Mouse (Mus musculus) intestine, embryonic 15.5 days (tissue): ENCODE data around the gene Phlda1. TPM values are rescaled to one million over a fixed set of nuclear protein-coding genes. Genes with fewer than 3 reads are reported as not detected.
A peak's percentile ranks its signal among the peaks of the same experiment; 100 is the strongest.
"Not testable (repeated sequence)": the region's sequence is repeated elsewhere in the genome, so short reads cannot be mapped to it uniquely, and the experiment has no call there.

ENCODE experiments used
- ATAC-seq: fragments of 200-750 bp; cut with Nextera tagmentation; 2 replicates; pipeline ENCODE4 v1.8.0; 2017; ENCODE audit warnings: moderate TSS enrichment, moderate library complexity
- H3K27ac ChIP-seq: fragments of 300-500 bp; sonication (generic); 2 replicates; pipeline ENCODE4 v1.5.1; 2015; ENCODE audit warnings: mild to moderate bottlenecking, inconsistent platforms
- H3K27me3 ChIP-seq: fragments of 300-500 bp; sonication (generic); replicated peaks from 2 replicates; pipeline ENCODE4 v1.6.1; 2015; ENCODE audit warnings: inconsistent platforms
- H3K36me3 ChIP-seq: fragments of 300-500 bp; sonication (generic); 2 replicates; pipeline ENCODE4 v1.6.1; 2015; ENCODE audit warnings: inconsistent platforms
- H3K4me1 ChIP-seq: fragments of 300-500 bp; sonication (generic); replicated peaks from 2 replicates; pipeline ENCODE4 v1.6.1; 2015; ENCODE audit warnings: inconsistent platforms
- H3K4me2 ChIP-seq: fragments of 300-500 bp; sonication (generic); replicated peaks from 2 replicates; pipeline ENCODE4 v1.6.1; 2015; ENCODE audit warnings: mild to moderate bottlenecking, inconsistent platforms
- H3K4me3 ChIP-seq: fragments of 300-500 bp; sonication (generic); replicated peaks from 2 replicates; pipeline ENCODE4 v1.5.1; 2015; ENCODE audit warnings: inconsistent platforms
- H3K9ac ChIP-seq: fragments of 300-500 bp; sonication (generic); 2 replicates; pipeline ENCODE4 v1.6.1; 2015; ENCODE audit warnings: inconsistent platforms
- H3K9me3 ChIP-seq: fragments of 300-500 bp; sonication (generic); 2 replicates; pipeline ENCODE4 v1.6.1; 2016; ENCODE audit warnings: inconsistent platforms
- WGBS: fragments of 180-500 bp; shearing (Covaris S2); methylation state at CpG from one replicate; pipeline ENCODE4 v1.1.7; 2015; 5-methylcytosine and 5-hydroxymethylcytosine counted together
- polyA plus RNA-seq: library from polyadenylated mRNA; unstranded; fragments of >200 nt; fragmentation: Nextera tagmentation; extraction: Ambion mirVana; gene quantifications from 2 replicates; pipeline ENCODE4 v1.2.1, GENCODE M21; 2015

Phlda1 gene
- polyA plus RNA-seq, 1 experiment from 2014 or later: 43.2 TPM

- peaks cover 4% of the 10 kb centered on the region; the same call in 1 of the 2 replicates for H3K4me1 ChIP-seq
- H3K4me2 ChIP-seq: no peak overlapping the region
- no peak overlapping the region for H3K4me3 ChIP-seq
- no peaks in the 10 kb centered on the region for H3K27me3 ChIP-seq
- H3K9ac ChIP-seq: no peak overlapping the region
- H3K36me3 ChIP-seq: 0 out of 2 replicates have a peak, but pooled peaks cover 2% of the 10 kb centered on the region
- WGBS: 82% methylated on average over 6 of the region's 6 CpGs
- ATAC-seq: no peak
- no peaks in the 10 kb centered on the region for H3K9me3 ChIP-seq
- no peak overlapping the region for H3K27ac ChIP-seq
Measured at GRCm38 (mm10) chr10:111476989-111477510, 29.0 kb upstream of the Phlda1 start.

DNA sequence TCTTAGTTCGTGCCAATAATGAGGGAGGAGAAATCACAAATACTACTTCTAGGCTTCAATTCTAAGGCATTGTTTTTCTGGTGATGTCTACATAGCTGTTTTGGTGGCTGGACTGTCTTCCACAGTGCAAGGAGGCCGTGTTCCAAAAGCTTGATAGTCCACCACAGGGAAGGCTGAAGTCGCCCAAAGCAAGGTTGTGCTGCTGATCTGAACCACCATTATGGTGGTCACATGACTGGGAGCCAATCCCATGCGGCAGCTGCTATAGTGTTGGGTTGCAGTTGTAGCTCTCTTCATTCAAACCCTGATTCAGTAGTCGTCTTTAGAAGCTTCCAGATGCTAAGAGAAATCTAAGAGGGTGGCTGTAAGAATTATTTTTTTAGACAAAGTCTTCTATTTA lies 26.5 kb upstream of the Phlda1 start:
- Histone ChIP-seq H3K36me3 (0 out of 2 replicates have a peak, but pooled peaks cover 2% of the 10 kb centered on the region), H3K4me3 (no peak overlapping the region), H3K4me1 (0 out of 2 replicates have a peak, but pooled peaks cover 4% of the 10 kb centered on the region), H3K9ac (no peak overlapping the region), H3K27ac (no peak overlapping the region), H3K27me3 (no peaks in the 10 kb centered on the region), H3K4me2 (no peak overlapping the region), H3K9me3 (no peaks in the 10 kb centered on the region)
- 83% methylated on average over 5 of the region's 5 CpGs for WGBS
- ATAC-seq: no peak

DNA sequence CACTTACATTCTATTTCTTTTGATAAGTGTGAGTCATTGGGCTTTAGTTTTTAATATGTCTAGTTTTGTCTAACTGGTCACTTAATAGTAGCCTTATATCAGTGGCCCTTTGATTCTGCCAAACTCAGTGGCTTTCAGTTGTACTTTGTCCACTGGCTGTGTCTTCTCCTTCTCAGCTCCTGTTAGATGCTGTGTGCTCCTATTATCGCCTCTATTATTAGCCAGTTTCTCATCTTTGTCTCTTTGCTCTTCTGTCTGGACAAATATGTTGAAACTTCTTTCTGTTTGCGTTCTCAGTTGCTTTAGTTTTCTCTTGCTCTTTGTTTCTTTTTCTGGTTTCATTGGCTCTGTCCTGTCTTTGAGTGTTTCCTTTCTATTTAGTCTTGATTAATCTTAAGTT lies 23.4 kb upstream of the Phlda1 start:
- ATAC-seq: no peak
- H3K4me2 ChIP-seq: no peak overlapping the region
- no peaks in the 10 kb centered on the region for H3K9me3 ChIP-seq
- no peaks in the 10 kb centered on the region for H3K4me1 ChIP-seq
- no peaks in the 10 kb centered on the region for H3K27me3 ChIP-seq
- 86% methylated on average over 2 of the region's 2 CpGs for WGBS
- 0 out of 2 replicates have a peak, but pooled peaks cover 2% of the 10 kb centered on the region for H3K36me3 ChIP-seq
- no peak overlapping the region for H3K4me3 ChIP-seq
- no peak overlapping the region for H3K27ac ChIP-seq
- no peak overlapping the region for H3K9ac ChIP-seq

- H3K4me2 ChIP-seq: no peak overlapping the region
- H3K27me3 ChIP-seq: no peaks in the 10 kb centered on the region
- peaks cover 7% of the 10 kb centered on the region; the same call in 1 of the 2 replicates for H3K36me3 ChIP-seq
- no peaks in the 10 kb centered on the region for H3K4me1 ChIP-seq
- no peak overlapping the region for H3K27ac ChIP-seq
- no peak overlapping the region for H3K4me3 ChIP-seq
- H3K9ac ChIP-seq: no peak overlapping the region
- peak; percentile 70 for ATAC-seq
- WGBS: 52% methylated on average over 5 of the region's 5 CpGs
- H3K9me3 ChIP-seq: no peaks in the 10 kb centered on the region
Measured at GRCm38 (mm10) chr10:111484079-111484478, 22.0 kb upstream of the Phlda1 start.

DNA sequence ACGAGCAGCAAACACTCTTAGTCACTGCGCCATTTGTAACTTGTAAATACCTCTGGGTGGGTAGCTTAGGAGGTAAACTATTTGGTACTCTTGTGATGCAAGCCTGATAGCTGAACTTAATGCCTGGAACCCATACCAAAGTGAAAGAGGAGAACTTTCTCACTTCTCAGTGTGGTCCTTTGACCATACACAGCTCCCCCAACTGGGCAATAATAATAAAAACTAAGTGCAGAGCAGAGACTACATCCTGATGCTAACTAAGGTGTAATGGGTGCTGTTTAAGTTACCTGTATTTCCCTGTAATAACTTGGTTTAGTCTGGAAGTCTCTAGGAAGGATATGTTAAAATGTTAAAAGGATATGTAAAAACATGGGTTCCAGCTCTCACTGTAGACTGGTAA lies 17.3 kb upstream of the Phlda1 start:
- no peak overlapping the region for H3K27ac ChIP-seq
- H3K9me3 ChIP-seq: no peaks in the 10 kb centered on the region
- ATAC-seq: no peak
- no peak overlapping the region for H3K9ac ChIP-seq
- no peak overlapping the region for H3K4me2 ChIP-seq
- 92% methylated on average over 2 of the region's 2 CpGs for WGBS
- no peaks in the 10 kb centered on the region for H3K27me3 ChIP-seq
- H3K36me3 ChIP-seq: peaks cover 10% of the 10 kb centered on the region
- no peak overlapping the region for H3K4me3 ChIP-seq
- H3K4me1 ChIP-seq: no peaks in the 10 kb centered on the region

DNA sequence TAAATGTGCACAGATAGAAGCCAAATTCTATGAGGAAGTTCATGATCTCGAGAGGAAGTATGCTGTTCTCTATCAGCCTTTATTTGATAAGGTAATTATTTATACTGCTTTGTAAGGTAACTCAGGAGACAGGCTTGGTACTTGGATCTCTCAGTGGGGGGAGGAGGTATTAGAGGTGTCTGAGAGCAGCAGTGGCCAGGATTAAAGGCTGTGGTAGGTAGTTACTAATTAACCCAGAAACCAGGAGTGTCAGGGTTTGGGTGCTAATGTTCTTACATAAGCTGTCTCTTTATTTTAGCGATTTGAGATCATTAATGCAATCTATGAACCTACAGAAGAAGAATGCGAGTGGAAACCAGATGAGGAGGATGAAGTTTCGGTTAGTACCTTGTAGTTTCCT lies 16.0 kb upstream of the Phlda1 start:
- H3K9me3 ChIP-seq, H3K4me2 ChIP-seq, H3K9ac ChIP-seq, H3K27me3 ChIP-seq, H3K4me3 ChIP-seq, H3K4me1 ChIP-seq, H3K27ac ChIP-seq: not testable (repeated sequence)
- WGBS: 74% methylated on average over 4 of the region's 4 CpGs
- H3K36me3 ChIP-seq: peaks cover 12% of the 10 kb centered on the region
- peak; percentile 84 for ATAC-seq

- no peak overlapping the region for H3K27ac ChIP-seq
- H3K27me3 ChIP-seq: no peaks in the 10 kb centered on the region
- H3K4me2 ChIP-seq: no peak overlapping the region
- H3K36me3 ChIP-seq: peaks cover 16% of the 10 kb centered on the region
- ATAC-seq: no peak
- 86% methylated on average over 7 of the region's 7 CpGs for WGBS
- H3K9ac ChIP-seq: no peak overlapping the region
- no peaks in the 10 kb centered on the region for H3K4me1 ChIP-seq
- no peak overlapping the region for H3K4me3 ChIP-seq
- H3K9me3 ChIP-seq: no peaks in the 10 kb centered on the region
Measured at GRCm38 (mm10) chr10:111495888-111496287, 10.2 kb upstream of the Phlda1 start.

DNA sequence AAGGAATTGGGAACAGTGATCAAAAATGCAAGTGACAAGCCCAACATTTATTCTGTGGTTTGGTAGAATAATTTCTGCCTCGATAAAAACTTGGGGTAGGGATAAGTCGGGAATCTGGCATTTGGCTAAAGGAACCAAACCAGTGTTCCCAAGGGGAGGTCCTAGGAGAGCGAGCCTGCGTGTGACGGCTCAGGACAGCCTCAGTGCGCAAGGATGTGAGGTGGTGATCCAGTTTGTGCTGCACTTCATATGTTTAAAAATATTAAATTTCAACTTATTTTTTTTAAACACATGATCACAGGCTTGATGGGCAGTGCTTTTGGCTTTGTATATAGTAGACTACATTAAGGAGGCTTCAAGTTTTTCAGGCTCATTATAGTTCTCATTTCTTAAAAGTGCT lies 6.2 kb upstream of the Phlda1 start:
- WGBS: 71% methylated on average over 6 of the region's 6 CpGs
- ATAC-seq: no peak
- no peaks in the 10 kb centered on the region for H3K9me3 ChIP-seq

DNA sequence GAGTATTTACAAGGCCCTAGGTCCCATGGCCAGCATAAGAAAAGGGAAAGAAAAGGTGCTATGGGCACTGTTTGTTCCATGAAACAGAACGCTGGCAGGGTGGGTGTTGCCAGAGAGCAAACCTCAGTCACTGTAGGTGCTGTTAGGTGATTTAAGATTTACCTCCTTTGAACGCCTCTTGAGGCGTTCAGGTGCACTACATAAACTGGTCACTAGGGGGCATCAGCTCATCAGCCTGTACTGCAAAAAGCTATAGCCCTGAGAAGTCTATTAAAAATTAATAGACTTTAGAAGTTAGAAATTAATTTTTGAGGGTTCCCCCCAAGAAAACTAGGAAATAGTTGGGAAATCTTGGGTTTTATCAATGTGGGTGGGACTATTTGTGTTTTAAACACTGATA lies 3.0 kb upstream of the Phlda1 start:
- H3K9me3 ChIP-seq: no peaks in the 10 kb centered on the region
- 1% methylated on average over 3 of the region's 3 CpGs for WGBS
- H3K4me3 ChIP-seq: no peak overlapping the region
- no peak overlapping the region for H3K4me2 ChIP-seq
- H3K27ac ChIP-seq: no peak overlapping the region
- peaks cover 9% of the 10 kb centered on the region; the same call in 1 of the 2 replicates for H3K4me1 ChIP-seq
- H3K9ac ChIP-seq: no peak overlapping the region
- no peaks in the 10 kb centered on the region for H3K27me3 ChIP-seq
- ATAC-seq: no peak
- 0 out of 2 replicates have a peak, but pooled peaks cover 3% of the 10 kb centered on the region for H3K36me3 ChIP-seq

More for the DNA sequence above, 6.2 kb upstream of the Phlda1 start:
- H3K36me3 ChIP-seq: peaks cover 9% of the 10 kb centered on the region; the same call in 1 of the 2 replicates
- H3K4me1 ChIP-seq: peaks cover 9% of the 10 kb centered on the region; the same call in 1 of the 2 replicates
- no peaks in the 10 kb centered on the region for H3K27me3 ChIP-seq
- H3K4me3 ChIP-seq: no peak overlapping the region
- no peak overlapping the region for H3K4me2 ChIP-seq
- H3K27ac ChIP-seq: no peak overlapping the region
- H3K9ac ChIP-seq: no peak overlapping the region

DNA sequence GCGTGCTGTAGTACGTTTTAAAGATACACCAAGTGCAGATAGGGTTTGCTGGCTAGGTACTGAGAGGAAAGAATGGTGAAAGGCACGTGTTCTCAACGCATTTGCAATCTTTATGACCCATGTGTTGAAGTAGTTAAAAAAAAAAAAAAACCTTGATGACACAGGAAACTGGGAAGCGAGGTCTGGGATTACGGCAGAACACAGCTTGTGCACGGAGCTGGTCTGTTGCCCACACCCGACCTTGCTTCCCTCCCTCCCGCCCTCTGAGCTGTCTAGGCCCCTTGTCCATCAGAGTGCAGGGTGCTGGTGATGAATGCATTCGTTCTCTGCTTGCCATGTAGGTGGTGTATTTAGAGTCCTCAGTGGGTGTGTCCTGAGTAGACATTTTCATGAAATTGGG lies 2.4 kb upstream of the Phlda1 start:
- peak overlapping the region; percentile 34; the same call in 1 of the 2 replicates for H3K4me2 ChIP-seq

GRCm38 (mm10) chr10:111504606-111505005 lies 1.5 kb upstream of the Phlda1 start:
- Histone ChIP-seq H3K27me3 (no peaks in the 10 kb centered on the region), H3K4me1 (peaks cover 16% of the 10 kb centered on the region; the same call in 1 of the 2 replicates), H3K9me3 (no peaks in the 10 kb centered on the region), H3K27ac (no peak overlapping the region), H3K4me2 (no peak overlapping the region), H3K4me3 (no peak overlapping the region), H3K36me3 (no peaks in the 10 kb centered on the region), H3K9ac (no peak overlapping the region)
- ATAC-seq: no peak
- 72% methylated on average over 1 of the region's 1 CpGs for WGBS

More for the DNA sequence above, 2.4 kb upstream of the Phlda1 start:
- Histone ChIP-seq H3K9ac (no peak overlapping the region), H3K27me3 (no peaks in the 10 kb centered on the region), H3K4me1 (peaks cover 10% of the 10 kb centered on the region; the same call in 1 of the 2 replicates), H3K9me3 (no peaks in the 10 kb centered on the region), H3K27ac (no peak overlapping the region), H3K36me3 (no peaks in the 10 kb centered on the region), H3K4me3 (no peak overlapping the region)
- WGBS: 23% methylated on average over 10 of the region's 10 CpGs
- ATAC-seq: peak; percentile 5; the same call in 1 of the 2 replicates

DNA sequence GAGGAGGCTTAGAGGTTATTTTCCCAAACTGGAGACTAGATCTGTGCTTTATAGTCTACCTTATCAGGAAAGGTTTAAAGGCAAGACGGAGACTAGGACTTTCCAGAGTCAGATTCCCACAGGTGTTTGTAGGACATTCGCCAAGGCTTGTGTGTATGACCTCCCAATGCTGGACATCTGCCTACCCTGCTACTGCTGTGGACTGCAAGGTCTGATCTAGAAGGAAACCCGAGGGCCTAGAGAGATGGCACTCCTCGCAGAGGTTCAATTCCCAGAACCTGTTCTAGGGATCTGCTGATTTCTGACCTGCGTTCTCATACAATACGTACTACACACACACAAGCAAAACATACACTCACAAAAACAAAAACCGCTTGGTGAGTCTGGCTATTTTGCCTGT lies 680 bp upstream of the Phlda1 start:
- Histone ChIP-seq H3K27ac (no peak overlapping the region), H3K9me3 (no peaks in the 10 kb centered on the region)

DNA sequence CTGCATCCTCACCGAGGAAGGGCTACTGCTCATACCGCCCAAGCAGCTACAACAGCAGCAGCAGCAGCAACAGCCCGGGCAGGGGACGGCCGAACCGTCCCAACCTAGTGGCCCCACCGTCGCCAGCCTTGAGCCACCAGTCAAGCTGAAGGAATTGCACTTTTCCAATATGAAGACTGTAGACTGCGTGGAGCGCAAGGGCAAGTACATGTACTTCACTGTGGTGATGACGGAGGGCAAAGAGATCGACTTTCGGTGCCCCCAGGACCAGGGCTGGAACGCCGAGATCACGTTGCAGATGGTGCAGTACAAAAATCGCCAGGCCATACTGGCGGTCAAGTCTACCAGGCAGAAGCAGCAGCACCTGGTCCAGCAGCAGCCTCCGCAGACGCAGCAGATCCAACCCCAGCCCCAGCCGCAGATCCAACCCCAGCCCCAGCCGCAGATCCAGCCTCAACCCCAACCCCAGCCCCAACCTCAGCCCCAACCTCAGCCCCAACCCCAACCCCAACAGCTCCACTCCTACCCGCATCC lies 907 bp downstream of the Phlda1 start:
- WGBS: under 1% methylated on average over 22 of the region's 23 CpGs
- peak overlapping the region; percentile 97 for H3K27ac ChIP-seq
- H3K4me3 ChIP-seq: peak overlapping the region; percentile 93
- peak; percentile 26 for ATAC-seq
- H3K4me2 ChIP-seq: peak overlapping the region; percentile 91
- no peaks in the 10 kb centered on the region for H3K27me3 ChIP-seq
- H3K9me3 ChIP-seq: no peaks in the 10 kb centered on the region
- no peaks in the 10 kb centered on the region for H3K36me3 ChIP-seq
- peaks cover 20% of the 10 kb centered on the region for H3K4me1 ChIP-seq
- peak overlapping the region; percentile 96 for H3K9ac ChIP-seq

More for the DNA sequence above, 680 bp upstream of the Phlda1 start:
- Histone ChIP-seq H3K9ac (no peak overlapping the region), H3K4me3 (0 out of 2 replicates have a peak overlapping the region, but pooled peaks have one; percentile 93), H3K36me3 (no peaks in the 10 kb centered on the region), H3K4me2 (peak overlapping the region; percentile 91), H3K27me3 (no peaks in the 10 kb centered on the region), H3K4me1 (peaks cover 16% of the 10 kb centered on the region)
- no peak for ATAC-seq
- WGBS: 49% methylated on average over 7 of the region's 7 CpGs
